Mouse (Mus musculus): ENCODE results near the gene Gm17416. TPM values are rescaled to one million over a fixed set of nuclear protein-coding genes. Genes with fewer than 3 reads are reported as not detected.

Gene Gm17416
- not detected for polyA plus RNA-seq (2017; shearing (Covaris generic))

GRCm38 (mm10) chr2:152569038-152569437 lies at the start of gene Gm17416:
Gene Gm17416 (plus strand): TSS chr2:152569338.

DNA sequence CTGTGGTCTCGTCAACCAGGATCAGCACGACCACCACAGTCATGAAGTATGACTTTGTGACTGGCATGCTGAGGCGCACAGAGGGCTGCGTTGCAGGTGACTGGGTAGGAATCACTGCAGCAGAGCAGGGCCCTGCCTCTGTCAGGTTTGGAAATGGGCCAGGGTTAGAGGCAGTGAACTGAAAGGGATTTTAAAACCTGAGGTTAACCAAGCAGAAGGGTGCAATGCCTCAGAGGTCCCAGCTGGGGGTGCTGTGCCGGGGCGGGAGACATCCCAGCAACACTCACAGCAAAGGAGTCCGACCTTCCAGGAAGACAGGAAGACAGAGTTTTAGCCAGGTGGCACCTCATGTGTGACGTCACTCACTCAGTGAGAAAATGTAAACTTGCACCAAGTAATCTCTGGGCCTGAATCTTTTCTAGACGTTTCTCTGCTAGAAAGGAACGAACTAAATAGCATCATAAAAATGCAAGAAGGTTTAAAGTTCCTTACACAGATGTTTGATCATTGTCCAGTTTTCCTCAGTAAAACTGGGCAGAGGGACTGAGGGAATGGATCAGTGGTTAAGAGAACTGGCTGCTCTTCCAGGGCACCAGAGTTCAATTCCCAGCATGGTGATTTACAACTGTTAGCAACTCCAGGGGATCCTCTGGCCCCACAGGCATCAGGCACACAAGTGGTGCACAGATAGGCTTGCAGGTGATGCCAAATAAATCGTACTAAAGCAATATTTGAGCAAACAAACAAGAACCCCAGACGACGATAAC lies 29.0 kb upstream of the Gm17416 start, which contains the start of gene Defb29:
Gene Defb29 (minus strand): TSS at position 155 of the 767 bp plus-strand sequence.

GRCm38 (mm10) chr2:152572114-152572794 lies 3.1 kb downstream of the Gm17416 start, which contains the start of gene Defb21:
Gene Defb21 (plus strand): TSS chr2:152572744.

DNA sequence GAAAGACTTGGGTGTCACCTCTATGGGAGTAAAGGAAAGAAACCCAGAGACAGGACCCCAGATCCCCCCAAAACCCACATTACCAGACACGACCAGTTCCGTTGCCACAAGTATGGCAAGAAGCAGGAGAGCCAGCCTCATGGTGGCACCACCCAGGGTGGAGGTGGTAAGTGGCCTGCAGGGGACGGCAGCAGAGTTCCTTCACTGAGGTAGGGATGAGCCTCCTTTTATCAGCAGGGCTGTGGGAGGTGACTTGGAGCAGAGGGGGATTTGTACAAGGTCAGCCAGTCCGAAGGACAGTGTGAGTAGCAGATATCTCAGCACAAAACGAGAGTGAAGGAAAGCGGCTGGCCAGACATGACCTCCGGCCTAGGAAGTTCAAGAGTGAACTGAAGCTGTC lies 11.0 kb downstream of the Gm17416 start, which contains the start of gene Defb19:
Gene Defb19 (minus strand): TSS at position 206 of the 400 bp plus-strand sequence.

DNA sequence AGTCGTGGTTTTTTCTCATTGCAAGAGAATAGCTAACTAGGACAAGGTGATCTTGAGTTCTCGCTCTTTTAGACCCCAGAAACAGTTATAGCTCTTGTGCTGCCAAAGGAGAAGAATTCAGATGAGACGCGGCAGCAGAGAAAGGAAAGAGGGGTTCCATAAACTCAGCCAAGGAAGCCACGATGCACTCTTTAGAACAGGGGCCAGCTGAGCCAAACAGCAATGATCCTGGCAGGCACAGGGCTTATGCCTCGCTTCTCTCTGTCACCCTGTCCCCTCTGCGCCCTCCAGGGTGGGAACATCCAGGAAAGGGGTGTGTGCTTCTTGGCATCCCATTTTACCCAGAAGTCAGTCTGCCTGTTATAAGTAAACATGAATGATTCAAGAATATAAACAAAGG lies 30.2 kb downstream of the Gm17416 start, which contains the start of gene Defb45:
Gene Defb45 (minus strand): TSS at position 101 of the 400 bp plus-strand sequence.

DNA sequence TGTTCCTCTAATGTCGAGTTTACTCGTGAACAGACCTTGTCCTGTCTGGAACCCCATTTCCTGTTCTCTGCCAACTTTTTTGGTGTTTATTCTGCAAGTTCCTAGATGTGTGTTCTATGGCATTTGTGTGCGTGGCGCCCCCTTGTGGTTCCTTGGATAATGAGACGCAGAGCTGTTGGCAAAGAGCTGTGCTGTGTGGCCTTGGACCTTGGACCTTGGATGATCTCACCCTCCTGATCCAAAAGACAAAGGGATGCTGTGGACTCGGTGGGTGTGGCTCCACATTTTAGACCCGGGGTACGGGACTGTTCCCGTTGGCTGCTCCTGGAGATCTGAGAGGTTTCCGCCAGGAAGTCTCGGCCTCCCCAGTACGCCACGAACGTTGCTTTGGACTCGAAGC lies 34.9 kb downstream of the Gm17416 start, which contains the start of gene Defb36:
Gene Defb36 (plus strand): TSS at position 271 of the 400 bp plus-strand sequence.

Other genes starting within 250 kb of the Gm17416 start
- gene Rbck1, start 236.7 kb upstream of the Gm17416 start, polyA plus RNA-seq (2017; shearing (Covaris generic)): 309 TPM
- 6.1 TPM for gene Trib3, start 225.3 kb upstream of the Gm17416 start, polyA plus RNA-seq (2017; shearing (Covaris generic))
- gene Nrsn2, start 192.7 kb upstream of the Gm17416 start, polyA plus RNA-seq (2017; shearing (Covaris generic)): not detected
- not detected for gene Sox12, start 171.3 kb upstream of the Gm17416 start, polyA plus RNA-seq (2017; shearing (Covaris generic))
- gene Zcchc3, start 154.3 kb upstream of the Gm17416 start, polyA plus RNA-seq (2017; shearing (Covaris generic)): 0.43 TPM
- gene 6820408C15Rik, start 153.8 kb upstream of the Gm17416 start, polyA plus RNA-seq (2017; shearing (Covaris generic)): 0.33 TPM
- not detected for gene Defb23, start 104.7 kb upstream of the Gm17416 start, polyA plus RNA-seq (2017; shearing (Covaris generic))
- gene Defb20, start 92.3 kb upstream of the Gm17416 start, polyA plus RNA-seq (2017; shearing (Covaris generic)): not detected
- not detected for gene Defb22, start 79.2 kb upstream of the Gm17416 start, polyA plus RNA-seq (2017; shearing (Covaris generic))
- not detected for gene Defb26, start 57.6 kb upstream of the Gm17416 start, polyA plus RNA-seq (2017; shearing (Covaris generic))
- not detected for gene Defb28, start 51.1 kb upstream of the Gm17416 start, polyA plus RNA-seq (2017; shearing (Covaris generic))
- not detected for gene Defb29, start 29.2 kb upstream of the Gm17416 start, polyA plus RNA-seq (2017; shearing (Covaris generic))
- not detected for gene Defb21, start 3.4 kb downstream of the Gm17416 start, polyA plus RNA-seq (2017; shearing (Covaris generic))
- not detected for gene Defb19, start 11.0 kb downstream of the Gm17416 start, polyA plus RNA-seq (2017; shearing (Covaris generic))
- gene Defb45, start 30.1 kb downstream of the Gm17416 start, polyA plus RNA-seq (2017; shearing (Covaris generic)): not detected
- gene Defb36, start 35.0 kb downstream of the Gm17416 start, polyA plus RNA-seq (2017; shearing (Covaris generic)): not detected
- not detected for gene Defb25, start 53.7 kb downstream of the Gm17416 start, polyA plus RNA-seq (2017; shearing (Covaris generic))
- gene Rem1, start 57.6 kb downstream of the Gm17416 start, polyA plus RNA-seq (2017; shearing (Covaris generic)): not detected
- gene H13, start 100.1 kb downstream of the Gm17416 start, polyA plus RNA-seq (2017; shearing (Covaris generic)): 39.0 TPM
- gene Mcts2, start 117.7 kb downstream of the Gm17416 start, polyA plus RNA-seq (2017; shearing (Covaris generic)): 2.4 TPM
- gene Id1, start 166.9 kb downstream of the Gm17416 start, polyA plus RNA-seq (2017; shearing (Covaris generic)): not detected
- not detected for gene Cox4i2, start 184.8 kb downstream of the Gm17416 start, polyA plus RNA-seq (2017; shearing (Covaris generic))

Data from CD4-positive, CD25-positive, alpha-beta regulatory T cell, adult 9 weeks (primary cell).